Mouse (Mus musculus) liver, embryonic 14.5 days (tissue): ENCODE data around the gene Aifm2.
A peak's percentile ranks its signal among the peaks of the same experiment; 100 is the strongest.

Experiments
- CTCF ChIP-seq: IDR thresholded peaks from 2 replicates; pipeline ENCODE4 v1.5.1; 2016; ENCODE audit warnings: antibody characterized with exemption, low read depth, control low read depth
- EP300 ChIP-seq: IDR thresholded peaks from 2 replicates; pipeline ENCODE4 v1.6.1; 2016; ENCODE audit warnings: antibody characterized with exemption, low read depth

- TF ChIP-seq CTCF (peak; percentile 40; the same call in 1 of the 2 replicates), EP300 (no peak)
Measured at GRCm38 (mm10) chr10:61670758-61671157, 44.3 kb upstream of the Aifm2 start.
